Mouse (Mus musculus) liver, adult (tissue): ENCODE results near the gene Klhl8.

Source experiments
- GATA4 ChIP-seq: IDR thresholded peaks from 2 replicates; pipeline ENCODE4 v1.6.1; 2014; ENCODE audit warnings: mild to moderate bottlenecking, low read length; ENCODE audit not compliant: insufficient replicate concordance

The Klhl8 gene

DNA sequence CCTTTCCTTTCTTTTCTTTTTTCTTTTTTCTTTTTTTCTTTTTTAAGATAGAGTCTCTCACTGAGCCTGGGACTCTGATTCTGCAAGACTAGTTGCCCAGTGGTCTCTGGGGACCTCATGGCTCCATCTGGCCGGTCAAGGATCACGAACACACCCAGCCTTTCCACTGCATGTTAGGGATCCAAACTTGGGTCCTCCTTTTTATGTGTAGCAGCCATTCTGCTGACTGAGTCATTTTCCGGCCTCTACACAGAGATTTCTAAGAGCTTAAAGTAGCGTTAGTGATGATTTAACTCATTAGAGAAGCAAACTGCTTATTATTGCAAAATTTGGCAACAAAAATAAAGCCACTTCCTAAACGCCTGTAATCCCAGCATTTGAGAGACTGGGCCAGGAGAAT lies 11.4 kb upstream of the Klhl8 start:
- TF ChIP-seq GATA4: no peak

DNA sequence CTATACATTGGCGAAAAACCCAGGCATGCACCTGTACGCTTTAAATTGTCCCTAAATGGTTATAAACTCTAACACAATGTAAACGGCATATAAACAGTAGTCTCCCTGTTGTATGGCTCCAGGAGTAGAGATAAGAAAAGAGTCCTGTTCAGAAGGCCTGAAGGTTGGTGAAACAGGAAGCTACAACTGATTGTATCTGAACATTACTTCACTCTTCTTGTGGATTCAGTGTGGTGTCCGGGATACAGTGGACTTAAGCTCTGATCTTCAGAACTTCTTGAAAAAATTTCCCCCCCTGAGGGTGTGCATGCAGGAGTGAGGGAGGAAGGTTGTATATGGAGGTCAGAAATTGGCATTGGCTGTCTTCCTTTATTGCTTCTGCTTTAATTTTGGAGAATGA lies 8.4 kb upstream of the Klhl8 start:
- TF ChIP-seq GATA4: no peak

GRCm38 (mm10) chr5:103918233-103918632 lies 7.2 kb upstream of the Klhl8 start:
- no peak for TF ChIP-seq GATA4

DNA sequence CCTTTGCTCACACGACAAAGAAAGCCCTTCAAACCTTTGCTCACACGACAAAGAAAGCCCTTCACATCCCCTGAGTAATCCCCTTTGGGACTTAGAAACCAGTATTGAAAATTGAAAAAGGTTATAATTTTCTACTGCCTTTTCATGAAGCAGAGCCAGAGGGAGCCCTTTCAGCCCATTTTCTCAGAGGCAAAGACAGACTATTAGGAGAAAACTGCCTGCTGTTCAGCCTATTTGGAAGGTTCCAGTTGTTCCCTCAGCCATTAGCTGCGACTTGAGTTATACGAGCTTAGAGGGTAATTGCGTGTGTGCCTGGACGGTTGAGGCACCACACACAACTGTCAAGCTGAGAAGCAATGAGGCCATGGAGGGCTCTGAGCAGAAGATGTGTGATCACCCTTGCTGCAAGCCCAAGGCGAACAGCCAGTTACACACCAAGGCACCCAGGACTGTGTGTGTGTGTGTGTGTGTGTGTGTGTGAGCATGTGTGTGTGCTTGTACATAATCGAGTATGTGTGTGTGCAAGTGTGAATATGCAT lies 6.4 kb upstream of the Klhl8 start:
- TF ChIP-seq GATA4: no peak

DNA sequence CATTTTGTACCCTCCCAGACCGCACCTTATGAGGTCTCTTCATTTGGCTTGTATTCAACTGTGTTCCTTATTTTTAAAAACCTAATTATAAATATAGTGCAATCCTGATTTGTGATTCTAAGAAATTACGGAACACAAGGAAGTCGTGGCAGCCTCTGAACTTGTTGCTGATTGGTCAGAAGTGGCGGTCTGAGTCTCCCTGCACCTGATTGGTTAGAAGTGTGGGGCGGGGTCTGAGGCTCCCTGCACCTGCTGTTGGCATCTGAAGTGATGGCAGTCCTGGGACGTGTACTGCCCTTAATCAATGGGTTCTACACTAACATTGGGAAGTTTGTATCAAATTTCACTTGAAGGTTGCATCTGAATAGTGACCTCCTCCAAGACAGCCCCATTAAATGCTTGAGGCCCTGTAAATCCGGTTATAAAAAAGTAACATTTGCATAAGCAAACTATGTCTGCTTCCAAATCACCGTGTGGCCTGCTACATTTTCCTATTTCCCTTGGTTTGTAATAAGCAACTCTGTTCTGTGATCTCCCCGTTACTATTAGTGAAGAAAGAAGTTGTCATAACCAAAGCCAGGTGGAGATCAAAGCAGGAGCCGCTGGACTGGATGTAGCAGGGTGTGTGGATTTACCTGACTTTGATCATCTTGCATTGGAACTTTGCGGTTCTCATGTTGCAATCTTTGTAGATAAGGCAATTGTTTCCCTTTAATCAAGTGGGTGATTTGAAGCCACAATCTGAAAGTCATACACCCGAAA lies 5.7 kb upstream of the Klhl8 start:
- TF ChIP-seq GATA4: no peak

DNA sequence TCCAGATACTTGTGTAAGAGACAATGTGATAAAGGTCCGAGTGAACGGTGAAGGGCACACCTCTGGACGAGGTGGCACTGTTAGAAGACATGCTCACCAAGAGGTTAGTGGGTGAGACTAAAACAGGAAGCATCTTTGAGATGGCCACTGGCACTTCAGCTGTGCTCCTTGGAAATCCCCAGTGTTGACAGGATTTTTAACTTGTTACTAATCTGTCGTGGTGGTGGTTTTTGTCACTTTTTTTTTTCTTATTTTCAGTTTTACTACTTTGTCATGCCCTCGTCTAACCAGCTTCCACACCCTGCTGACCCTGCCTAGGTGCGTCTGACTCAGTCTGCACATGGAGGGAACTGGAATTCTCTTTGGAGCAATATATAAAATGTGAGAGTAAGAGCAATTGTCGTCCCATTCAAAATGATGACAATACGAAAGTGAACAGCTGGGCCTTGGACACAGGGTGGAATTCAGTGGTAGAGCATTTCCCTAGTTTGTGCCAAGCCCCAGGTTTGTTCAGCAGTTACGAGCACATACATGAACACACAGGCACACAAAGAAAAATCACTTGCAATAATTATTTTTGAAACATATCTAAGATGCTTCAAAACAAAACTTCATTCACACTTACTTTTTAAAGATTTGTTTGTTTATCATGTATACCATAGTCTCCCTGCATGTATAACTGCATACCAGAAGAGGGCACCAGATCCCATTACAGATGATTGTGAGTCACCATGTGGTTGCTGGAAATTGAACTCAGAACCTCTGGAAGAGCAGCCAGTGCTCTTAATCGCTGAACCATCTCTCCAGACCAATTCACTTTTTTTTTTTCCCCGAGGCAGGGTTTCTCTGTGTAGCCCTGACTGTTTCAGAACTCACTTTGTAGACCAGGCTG lies 3.5 kb upstream of the Klhl8 start:
- no peak for TF ChIP-seq GATA4

GRCm38 (mm10) chr5:103913150-103913549 lies 2.1 kb upstream of the Klhl8 start:
- no peak for TF ChIP-seq GATA4

DNA sequence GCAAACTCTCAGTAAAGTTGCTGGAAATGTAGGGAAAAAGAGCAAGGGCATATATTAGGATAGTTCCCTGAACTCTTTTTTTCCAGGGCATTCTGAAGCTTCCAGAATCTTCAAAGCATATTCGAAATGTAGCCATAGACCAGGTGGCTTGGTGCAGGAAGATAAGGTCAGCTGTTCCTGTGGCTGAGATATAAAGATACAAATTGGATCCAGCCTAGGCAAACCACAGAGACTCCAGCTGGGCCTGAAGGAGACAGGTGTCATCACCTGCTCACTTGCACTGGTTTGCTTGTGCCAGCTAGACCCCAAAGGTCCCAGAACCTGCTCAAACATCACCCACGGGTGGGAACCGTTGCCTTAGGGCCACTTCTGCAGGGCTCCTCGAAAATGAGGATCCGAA lies 496 bp upstream of the Klhl8 start:
- no peak for TF ChIP-seq GATA4

DNA sequence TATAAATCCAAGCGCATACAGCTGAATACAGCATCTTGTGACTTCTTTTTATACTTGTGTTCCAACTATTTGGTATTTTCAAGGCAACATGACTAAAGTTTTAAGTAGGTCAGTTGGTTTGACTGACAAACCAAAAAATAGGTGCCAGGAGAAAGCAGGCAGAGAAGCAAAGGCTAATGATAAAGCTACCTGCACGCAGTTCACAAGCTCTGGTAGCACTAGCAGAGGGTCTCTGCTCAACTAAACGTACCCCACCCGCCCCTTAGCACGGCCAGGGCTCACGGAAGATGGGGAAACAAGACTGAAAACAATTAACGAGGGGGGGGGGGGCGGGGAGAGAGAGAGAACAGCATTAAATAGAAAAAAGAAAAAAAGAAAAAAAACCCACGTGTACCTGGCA lies 903 bp downstream of the Klhl8 start:
- no peak for TF ChIP-seq GATA4

DNA sequence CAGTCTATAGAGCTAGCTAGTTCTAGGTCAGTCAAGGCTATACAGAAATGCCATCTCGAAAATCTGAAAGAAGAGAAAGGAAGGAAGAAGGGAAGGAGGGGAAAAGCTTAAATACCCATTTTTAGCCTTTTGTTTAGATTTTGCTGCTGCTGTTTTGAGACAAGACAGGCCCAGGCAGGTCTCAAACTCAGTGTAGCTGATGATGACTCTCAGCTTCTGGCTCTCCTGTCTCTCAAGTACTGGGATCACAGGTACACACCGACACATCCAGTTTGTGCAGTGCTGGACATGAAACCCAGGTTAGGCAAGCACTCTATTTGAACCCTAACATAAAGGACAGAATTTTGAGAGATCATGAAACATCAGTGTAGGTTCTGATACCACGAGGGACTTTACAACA lies 1.6 kb downstream of the Klhl8 start:
- no peak for TF ChIP-seq GATA4

GRCm38 (mm10) chr5:103908851-103909250 lies 2.2 kb downstream of the Klhl8 start:
- peak; percentile 38; the same call in 1 of the 2 replicates for TF ChIP-seq GATA4

DNA sequence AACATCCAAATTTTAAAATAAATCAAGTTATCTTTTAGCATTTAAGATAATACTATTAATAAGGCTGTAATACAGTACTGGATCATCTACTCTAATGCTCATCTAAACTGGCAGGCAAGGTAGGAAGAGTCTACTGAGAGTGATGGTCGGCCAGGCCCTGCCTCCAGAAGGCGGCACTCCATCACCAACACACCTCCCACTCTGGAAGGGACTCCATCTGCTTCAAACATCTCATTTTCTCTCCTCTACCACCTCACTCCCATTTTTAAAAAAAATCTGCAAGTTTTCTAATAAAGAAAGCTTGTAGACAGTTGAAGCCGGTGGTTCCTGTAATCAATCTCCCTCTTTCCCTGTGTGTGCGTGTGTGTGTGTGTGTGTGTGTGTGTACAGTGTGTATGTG lies 3.2 kb downstream of the Klhl8 start:
- TF ChIP-seq GATA4: no peak

GRCm38 (mm10) chr5:103906173-103906572 lies 4.9 kb downstream of the Klhl8 start:
- TF ChIP-seq GATA4: no peak

DNA sequence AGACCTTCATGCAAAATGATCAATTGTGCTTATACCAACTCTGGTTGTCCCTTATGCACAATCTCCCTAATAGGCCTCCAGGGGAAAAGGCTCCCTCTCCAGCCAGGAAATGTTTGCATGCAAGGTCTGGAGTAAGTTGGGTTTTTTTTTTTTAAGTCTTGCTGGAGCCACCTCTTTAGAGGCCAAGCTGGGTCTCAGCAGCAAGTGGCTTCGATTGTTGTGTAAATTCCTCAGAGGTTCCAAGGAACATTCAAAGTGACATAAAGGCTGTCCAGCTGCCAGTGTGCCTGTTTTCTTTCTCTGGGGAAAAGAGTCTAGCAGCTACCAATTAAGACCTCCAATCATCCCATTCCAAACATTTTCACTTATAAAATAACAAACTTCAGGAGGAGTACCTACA lies 12.7 kb downstream of the Klhl8 start:
- TF ChIP-seq GATA4: no peak

GRCm38 (mm10) chr5:103889766-103890165 lies 21.3 kb downstream of the Klhl8 start:
- TF ChIP-seq GATA4: no peak

DNA sequence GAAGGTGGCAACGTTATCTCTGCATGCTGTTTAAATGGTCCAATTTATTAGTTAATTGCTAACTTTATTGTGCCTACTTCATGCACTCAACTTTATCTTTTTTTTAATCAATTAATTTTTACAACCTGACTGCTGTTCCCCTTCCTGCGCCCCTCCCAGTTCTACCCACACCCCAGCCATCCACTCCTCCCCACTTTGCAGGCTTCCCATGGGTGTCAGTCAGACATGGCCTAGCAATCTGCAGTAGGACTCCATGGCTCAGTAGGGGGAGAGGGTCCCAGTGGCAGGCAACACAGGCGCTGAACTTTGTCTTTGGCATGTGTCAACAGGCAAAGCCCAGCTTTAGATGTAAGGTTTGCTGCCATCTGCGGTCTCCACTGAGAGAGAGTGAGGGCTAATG lies 47.3 kb downstream of the Klhl8 start:
- TF ChIP-seq GATA4: no peak

- no peak for TF ChIP-seq GATA4
These were observed 50.4 kb downstream of the Klhl8 start for GRCm38 (mm10) chr5:103860622-103861021.

DNA sequence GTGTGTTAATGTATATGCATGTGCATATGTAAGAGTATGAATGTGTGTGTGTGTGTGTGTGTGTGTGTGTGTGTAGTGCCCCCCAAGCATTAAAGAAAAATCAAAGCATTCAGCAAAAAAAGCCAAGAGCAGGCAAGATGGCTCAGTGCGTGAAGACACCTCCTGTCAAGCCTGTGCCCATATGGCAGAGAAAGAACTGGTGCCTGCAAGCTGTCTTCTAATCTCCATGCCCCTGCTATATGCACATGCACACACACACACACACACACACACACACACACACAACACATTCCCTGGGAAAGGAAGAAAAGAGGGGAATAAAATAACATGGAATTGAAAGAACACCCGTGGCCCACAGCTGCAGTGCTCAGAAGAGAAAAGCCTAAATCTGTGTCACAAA lies 53.9 kb downstream of the Klhl8 start:
- TF ChIP-seq GATA4: no peak
